Mouse (Mus musculus) thymus, adult 18-20 months (tissue): Measurements from ENCODE around the gene Acsl6.
"Not testable (repeated sequence)": the region's sequence is repeated elsewhere in the genome, so short reads cannot be mapped to it uniquely, and the experiment has no call there.

Source experiments
- DNase-seq, 2 experiments: peaks; one replicate each; pipeline ENCODE4 v3.0.0; 2022; ENCODE audit warnings: mixed read lengths in 2 of 2

The Acsl6 gene

GRCm38 (mm10) chr11:54303728-54304470 is at the start of gene Acsl6:
Gene Acsl6, plus strand, starts transcription at chr11:54303798.
- no peak for DNase-seq

GRCm38 (mm10) chr11:54254114-54254513 is 49.5 kb upstream of the Acsl6 start:
- no peak for DNase-seq

GRCm38 (mm10) chr11:54256624-54257376 is 46.8 kb upstream of the Acsl6 start:
- peak; percentile 21 to 40 for DNase-seq

- DNase-seq, result no peak
Observed at GRCm38 (mm10) chr11:54263405-54264031, 40.1 kb upstream of the Acsl6 start.

GRCm38 (mm10) chr11:54264542-54264941 is 39.1 kb upstream of the Acsl6 start:
- no peak for DNase-seq

- DNase-seq, result no peak
Observed at GRCm38 (mm10) chr11:54267177-54267576, 36.4 kb upstream of the Acsl6 start, which contains the start of gene Il3. Gene Il3, minus strand, starts transcription at chr11:54267277.

GRCm38 (mm10) chr11:54269191-54269896 is 34.3 kb upstream of the Acsl6 start:
- no peak for DNase-seq

- no peak for DNase-seq
Observed at GRCm38 (mm10) chr11:54271437-54271949, 32.1 kb upstream of the Acsl6 start.

- no peak for DNase-seq
Observed at GRCm38 (mm10) chr11:54287821-54288453, 15.7 kb upstream of the Acsl6 start.

- DNase-seq, result no peak
Observed at GRCm38 (mm10) chr11:54292163-54292562, 11.4 kb upstream of the Acsl6 start.

- no peak for DNase-seq
Observed at GRCm38 (mm10) chr11:54293980-54294807, 9.4 kb upstream of the Acsl6 start.

- no peak for DNase-seq
Observed at GRCm38 (mm10) chr11:54295971-54296370, 7.6 kb upstream of the Acsl6 start.

- DNase-seq, result no peak
Observed at GRCm38 (mm10) chr11:54296734-54297133, 6.9 kb upstream of the Acsl6 start.

- not testable (repeated sequence) for DNase-seq
Observed at GRCm38 (mm10) chr11:54297471-54297870, 6.1 kb upstream of the Acsl6 start.

GRCm38 (mm10) chr11:54298777-54299176 is 4.8 kb upstream of the Acsl6 start:
- DNase-seq, result no peak

GRCm38 (mm10) chr11:54301994-54302393 is 1.6 kb upstream of the Acsl6 start:
- DNase-seq, result no peak

GRCm38 (mm10) chr11:54302606-54303005 is 992 bp upstream of the Acsl6 start:
- DNase-seq, result no peak

- DNase-seq, result no peak
Observed at GRCm38 (mm10) chr11:54303076-54303727, 396 bp upstream of the Acsl6 start.

GRCm38 (mm10) chr11:54304471-54304873 is 874 bp downstream of the Acsl6 start:
- DNase-seq, result no peak

GRCm38 (mm10) chr11:54305331-54305730 is 1.7 kb downstream of the Acsl6 start:
- no peak for DNase-seq
